Mouse (Mus musculus): ENCODE measurements around the gene Tmem35b.
A peak's percentile ranks its signal among the peaks of the same experiment; 100 is the strongest.

GRCm38 (mm10) chr4:127125834-127126463 is 2.5 kb downstream of the Tmem35b start:
- TF ChIP-seq POLR2A (IDR thresholded peaks at IDR 0.05; ENCODE audit: low read depth, low read length) (peak; percentile 77; the same call in 1 of the 2 replicates), CTCF (IDR thresholded peaks at IDR 0.05; ENCODE audit: extremely low read depth, insufficient read length, insufficient replicate concordance, low read depth, low read length) (no peak)

All from small intestine, adult 2 months (tissue).